Mouse (Mus musculus) heart, postnatal 0 days (tissue): ENCODE measurements around the gene Dnm2.
"Not testable (repeated sequence)": the region's sequence is repeated elsewhere in the genome, so short reads cannot be mapped to it uniquely, and the experiment has no call there.

Experiments used
- CTCF ChIP-seq: IDR thresholded peaks from 2 replicates; pipeline ENCODE4 v1.5.1; 2016; ENCODE audit warnings: antibody characterized with exemption, control low read depth, low read depth
- EP300 ChIP-seq: IDR thresholded peaks from 2 replicates; pipeline ENCODE4 v1.6.1; 2016; ENCODE audit warnings: antibody characterized with exemption, low read depth

GRCm38 (mm10) chr9:21518690-21519089, 94.0 kb downstream of the Dnm2 start:
- not testable (repeated sequence) for TF ChIP-seq CTCF, EP300
